Mouse (Mus musculus) hindbrain, embryonic 10.5 days (tissue): ENCODE results near the gene Cep350. TPM values are rescaled to one million over a fixed set of nuclear protein-coding genes. Genes with fewer than 3 reads are reported as not detected.

Experiments used
- DNase-seq: peaks from one replicate; pipeline ENCODE4 v3.0.0-alpha.2; 2017; ENCODE audit warnings: low spot score
- H3K27ac ChIP-seq: fragments of 300-500 bp; sonication (generic); 2 replicates; pipeline ENCODE4 v1.5.1; 2016; ENCODE audit warnings: mild to moderate bottlenecking, moderate library complexity
- H3K27me3 ChIP-seq: fragments of 300-500 bp; sonication (generic); 2 replicates; pipeline ENCODE4 v1.6.1; 2016; ENCODE audit warnings: mild to moderate bottlenecking; ENCODE audit not compliant: poor library complexity, insufficient read depth, severe bottlenecking
- H3K36me3 ChIP-seq: fragments of 300-500 bp; sonication (generic); 2 replicates; pipeline ENCODE4 v1.6.1; 2016; ENCODE audit warnings: mild to moderate bottlenecking, moderate library complexity
- H3K4me1 ChIP-seq: fragments of 300-500 bp; sonication (generic); replicated peaks from 2 replicates; pipeline ENCODE4 v1.6.1; 2016; ENCODE audit warnings: mild to moderate bottlenecking
- H3K4me3 ChIP-seq: fragments of 300-500 bp; sonication (generic); 2 replicates; pipeline ENCODE4 v1.5.1; 2016; ENCODE audit warnings: mild to moderate bottlenecking, moderate library complexity
- H3K9me3 ChIP-seq: fragments of 300-500 bp; sonication (generic); 2 replicates; pipeline ENCODE4 v1.6.1; 2016; ENCODE audit warnings: mild to moderate bottlenecking, moderate library complexity
- WGBS: fragments of 180-500 bp; shearing (Covaris S2); methylation state at CpG from one replicate; pipeline ENCODE4 v1.1.7; 2016; 5-methylcytosine and 5-hydroxymethylcytosine counted together
- polyA plus RNA-seq: library from polyadenylated mRNA; unstranded; fragments of >200 nt; fragmentation: Nextera tagmentation; extraction: Ambion mirVana; gene quantifications from 2 replicates; pipeline ENCODE4 v1.2.1, GENCODE M21; 2016

The Cep350 gene
- 6.5 and 7.0 TPM in 2 replicates for polyA plus RNA-seq

DNA sequence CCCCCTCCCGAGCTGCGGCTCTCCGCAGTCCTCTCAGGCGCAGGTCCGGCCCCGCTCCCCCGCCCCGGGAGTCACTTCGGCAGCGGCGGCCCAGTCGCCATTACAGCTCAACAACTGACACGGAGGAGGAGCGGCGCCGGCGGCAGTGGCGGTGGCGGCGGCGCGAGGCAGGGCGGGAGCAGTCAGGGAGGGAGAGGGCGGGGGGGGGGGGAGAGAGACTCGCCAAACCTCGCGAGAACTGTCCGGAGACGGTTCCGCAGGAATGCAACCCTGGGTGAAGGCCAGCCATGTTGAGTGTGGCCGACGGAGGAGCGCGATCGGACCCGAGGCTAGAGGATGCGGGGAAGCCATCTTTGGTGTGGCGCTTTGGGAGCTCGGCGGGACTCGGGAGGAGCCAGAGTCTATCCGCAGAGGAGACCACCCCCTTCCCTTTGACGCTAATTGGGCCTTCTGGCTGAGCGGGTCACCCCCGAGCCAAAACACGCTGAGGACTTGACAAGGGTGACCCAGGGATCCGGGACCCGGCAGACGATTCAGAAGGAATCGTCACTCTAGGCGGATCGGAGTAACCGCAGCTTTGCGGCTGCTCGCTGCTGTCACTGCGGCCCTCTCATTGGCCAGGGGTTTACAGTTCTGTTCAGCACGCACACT, at the start of gene Cep350:
Gene Cep350, minus strand, starts transcription at position 188 of the 651 bp plus-strand sequence.
- H3K4me3 ChIP-seq = peak within 1 kb of the TSS; percentile 87
- WGBS = under 1% methylated on average over 48 of the region's 57 CpGs
- H3K4me1 ChIP-seq = peaks cover 31% of the 10 kb centered on the region
- H3K27me3 ChIP-seq = no peaks in the 10 kb centered on the region; the same call in 1 of the 2 replicates
- peak; percentile 99 for DNase-seq
- no peaks in the 10 kb centered on the region for H3K36me3 ChIP-seq
- H3K27ac ChIP-seq = peak within 1 kb of the TSS; percentile 96
- H3K9me3 ChIP-seq = no peaks in the 10 kb centered on the region

DNA sequence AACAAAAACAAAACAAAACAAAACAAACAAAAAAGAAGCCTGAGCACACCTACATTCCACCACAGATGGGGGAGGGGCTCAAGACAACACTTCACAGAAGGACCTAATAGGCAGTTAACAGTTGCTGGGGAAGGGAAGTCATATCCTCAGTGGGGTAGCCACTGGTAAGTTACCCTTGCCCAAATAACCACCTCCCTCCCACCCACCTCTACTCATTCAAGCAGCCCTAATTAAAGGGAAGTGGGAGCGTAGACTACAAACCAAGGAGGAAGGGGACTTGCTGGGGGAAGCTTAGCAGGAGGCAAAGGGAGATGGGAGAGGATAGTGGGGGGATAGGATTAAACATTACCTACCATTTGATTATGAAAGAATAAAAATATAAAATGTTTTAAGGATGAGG, 47.3 kb upstream of the Cep350 start:
- 92% methylated on average over 1 of the region's 1 CpGs for WGBS
- no peak overlapping the region for H3K27ac ChIP-seq
- H3K4me3 ChIP-seq = no peak overlapping the region
- H3K36me3 ChIP-seq = peaks cover 81% of the 10 kb centered on the region
- H3K4me1 ChIP-seq = no peaks in the 10 kb centered on the region
- no peak for DNase-seq
- H3K27me3 ChIP-seq = no peaks in the 10 kb centered on the region
- no peaks in the 10 kb centered on the region for H3K9me3 ChIP-seq

DNA sequence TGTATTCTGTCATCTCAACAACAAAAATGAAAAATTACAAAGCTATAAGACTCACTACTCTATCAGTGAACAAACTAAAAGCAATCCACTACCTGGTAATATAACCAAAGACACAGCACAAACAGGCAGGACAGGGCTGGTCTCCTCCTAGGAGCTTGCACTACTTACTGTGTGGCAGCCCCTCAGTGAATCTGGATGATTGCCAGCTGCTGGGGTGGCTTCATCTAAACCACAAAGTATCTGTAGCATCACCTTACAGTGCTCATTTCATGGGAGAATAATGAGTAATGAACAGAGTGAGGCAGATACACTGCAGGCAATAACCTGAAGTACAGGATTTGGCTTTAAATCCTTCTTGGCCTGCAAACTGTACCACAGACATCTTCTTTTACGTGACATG, 46.7 kb upstream of the Cep350 start:
- WGBS = 90% methylated on average over 1 of the region's 1 CpGs

DNA sequence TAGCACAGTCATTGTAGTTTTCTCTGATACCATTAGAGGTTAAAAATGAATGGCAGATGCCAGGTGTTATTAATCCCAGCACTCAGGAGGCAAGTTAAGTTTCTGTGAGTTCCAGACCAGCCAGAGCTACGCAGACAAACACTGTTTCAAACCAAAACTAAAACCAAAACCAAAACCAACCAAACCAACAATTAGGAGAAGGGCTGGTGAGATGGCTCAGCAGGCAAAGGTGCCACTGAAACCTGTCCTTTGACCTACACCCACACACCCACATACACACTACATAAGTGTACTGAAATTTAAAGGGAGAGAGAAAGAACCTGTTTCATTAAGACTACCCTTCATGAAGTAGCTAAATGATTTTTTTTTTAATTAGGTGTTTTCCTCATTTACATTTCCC, 35.9 kb upstream of the Cep350 start:
- 98% methylated on average over 1 of the region's 1 CpGs for WGBS
- Histone ChIP-seq H3K27ac (no peak overlapping the region), H3K36me3 (peaks cover 85% of the 10 kb centered on the region), H3K4me3 (no peak overlapping the region), H3K9me3 (no peaks in the 10 kb centered on the region), H3K27me3 (no peaks in the 10 kb centered on the region), H3K4me1 (no peaks in the 10 kb centered on the region)
- no peak for DNase-seq

More for the DNA sequence above, 46.7 kb upstream of the Cep350 start:
- no peak overlapping the region for H3K4me3 ChIP-seq
- no peaks in the 10 kb centered on the region for H3K27me3 ChIP-seq
- no peaks in the 10 kb centered on the region for H3K4me1 ChIP-seq
- DNase-seq = no peak
- H3K27ac ChIP-seq = no peak overlapping the region
- H3K9me3 ChIP-seq = no peaks in the 10 kb centered on the region
- H3K36me3 ChIP-seq = peaks cover 82% of the 10 kb centered on the region

DNA sequence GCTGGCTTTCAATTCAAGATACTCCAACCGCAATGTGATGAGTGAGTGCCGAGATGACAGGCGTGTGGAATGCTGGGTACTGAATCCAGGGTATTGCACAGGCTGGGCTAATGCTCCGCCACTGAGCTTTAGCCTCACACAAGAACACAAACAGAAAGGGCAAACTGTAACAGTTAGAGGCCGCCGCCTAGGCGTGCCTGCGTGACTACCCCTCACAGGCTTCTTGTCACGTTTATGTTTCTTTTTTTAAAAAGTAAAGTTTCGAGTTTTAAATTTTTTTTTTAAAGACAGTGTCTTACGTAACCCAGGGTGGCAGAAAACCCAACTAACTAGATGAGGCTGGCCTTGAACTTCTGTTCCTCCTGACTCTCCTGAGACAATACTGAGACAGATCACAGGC, 32.9 kb upstream of the Cep350 start:
- H3K27ac ChIP-seq = no peak overlapping the region
- 92% methylated on average over 11 of the region's 11 CpGs for WGBS
- peaks cover 69% of the 10 kb centered on the region for H3K36me3 ChIP-seq
- H3K4me3 ChIP-seq = no peak overlapping the region
- H3K9me3 ChIP-seq = no peaks in the 10 kb centered on the region
- no peaks in the 10 kb centered on the region for H3K4me1 ChIP-seq
- DNase-seq = no peak
- H3K27me3 ChIP-seq = no peaks in the 10 kb centered on the region

DNA sequence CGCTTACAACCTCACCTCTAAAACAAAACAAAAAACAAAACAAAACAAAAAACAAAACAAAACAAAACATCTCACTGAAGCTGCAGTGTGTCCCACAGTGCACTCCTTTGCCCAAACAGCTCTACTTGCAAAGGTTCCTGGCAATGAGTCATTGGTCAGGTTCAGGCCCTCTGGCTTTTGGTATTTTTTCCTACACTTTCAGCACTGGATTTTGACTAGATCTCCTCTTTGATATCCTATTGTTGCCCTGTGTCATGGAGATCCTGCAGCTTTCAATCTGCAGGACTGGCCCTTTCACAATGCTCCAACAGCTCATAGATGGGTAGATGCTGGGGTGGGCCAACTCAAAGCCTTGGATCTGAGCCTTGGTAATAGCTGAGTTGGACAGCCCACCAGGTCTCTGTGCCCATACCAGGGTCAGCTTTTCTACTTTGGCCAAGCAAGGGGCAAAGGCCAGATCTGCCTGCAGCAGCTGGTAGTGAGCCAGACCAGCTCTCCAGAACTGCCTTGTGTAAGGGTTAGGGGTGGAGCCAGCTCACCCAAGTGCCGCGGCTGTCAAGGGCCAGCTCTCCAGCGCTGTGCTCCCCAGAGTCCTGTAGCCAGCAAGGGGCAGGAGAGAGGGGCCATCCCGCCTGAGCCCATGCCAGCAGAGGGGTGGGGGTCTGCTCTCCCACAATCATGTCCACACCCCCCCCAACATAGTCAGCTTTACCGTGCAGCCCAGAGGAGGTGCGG, 30.3 kb upstream of the Cep350 start:
- Histone ChIP-seq H3K4me1 (no peaks in the 10 kb centered on the region), H3K9me3 (no peaks in the 10 kb centered on the region), H3K36me3 (peaks cover 47% of the 10 kb centered on the region), H3K27me3 (no peaks in the 10 kb centered on the region), H3K27ac (no peak overlapping the region), H3K4me3 (no peak overlapping the region)
- no peak for DNase-seq
- WGBS = 89% methylated on average over 7 of the region's 7 CpGs

DNA sequence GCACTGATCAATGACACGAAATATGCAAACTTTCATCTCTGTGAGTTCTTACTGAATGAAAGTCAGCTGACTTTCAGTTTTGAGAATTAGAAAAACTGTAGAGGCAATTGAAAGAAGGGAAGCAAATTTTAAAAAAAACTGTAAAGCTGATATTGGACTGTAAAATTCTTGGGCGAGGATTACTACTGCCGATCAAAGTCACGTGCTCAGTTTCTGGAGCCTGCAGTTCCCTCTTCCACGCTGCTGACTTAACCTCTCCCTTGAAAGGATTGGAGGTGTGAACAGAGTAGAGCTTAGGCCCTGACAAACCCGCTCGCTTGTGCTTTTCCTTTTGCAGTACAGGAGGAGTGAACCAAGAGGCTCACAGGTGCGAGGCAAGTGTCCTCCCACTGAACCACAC, 29.3 kb upstream of the Cep350 start:
- DNase-seq = no peak
- Histone ChIP-seq H3K9me3 (no peaks in the 10 kb centered on the region), H3K27ac (no peak overlapping the region), H3K36me3 (peaks cover 39% of the 10 kb centered on the region), H3K4me3 (no peak overlapping the region), H3K4me1 (no peaks in the 10 kb centered on the region), H3K27me3 (no peaks in the 10 kb centered on the region)
- WGBS = 92% methylated on average over 8 of the region's 8 CpGs

DNA sequence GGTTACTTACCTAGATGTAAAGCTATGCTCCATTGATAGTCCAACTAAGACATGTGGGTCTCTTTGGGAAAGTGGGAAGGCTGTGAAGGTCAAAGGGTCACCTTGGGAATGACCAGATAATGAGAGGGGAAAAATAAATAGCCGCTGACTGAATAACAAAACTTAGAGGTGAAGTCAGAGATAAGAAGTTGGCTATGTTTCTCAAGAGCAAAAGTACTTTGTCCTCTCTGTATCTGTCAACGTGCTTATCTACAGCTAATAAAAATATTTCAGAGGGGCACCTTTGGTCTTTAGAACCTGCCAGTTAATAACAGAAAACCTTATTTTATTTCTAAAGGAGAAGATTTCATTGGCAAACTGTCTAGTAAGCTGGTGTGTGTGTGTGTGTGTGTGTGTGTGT, 22.6 kb upstream of the Cep350 start:
- no peak overlapping the region for H3K27ac ChIP-seq
- H3K4me1 ChIP-seq = no peaks in the 10 kb centered on the region
- no peaks in the 10 kb centered on the region for H3K9me3 ChIP-seq
- 84% methylated on average over 2 of the region's 2 CpGs for WGBS
- no peak for DNase-seq
- H3K36me3 ChIP-seq = no peaks in the 10 kb centered on the region
- no peaks in the 10 kb centered on the region for H3K27me3 ChIP-seq
- H3K4me3 ChIP-seq = no peak overlapping the region

DNA sequence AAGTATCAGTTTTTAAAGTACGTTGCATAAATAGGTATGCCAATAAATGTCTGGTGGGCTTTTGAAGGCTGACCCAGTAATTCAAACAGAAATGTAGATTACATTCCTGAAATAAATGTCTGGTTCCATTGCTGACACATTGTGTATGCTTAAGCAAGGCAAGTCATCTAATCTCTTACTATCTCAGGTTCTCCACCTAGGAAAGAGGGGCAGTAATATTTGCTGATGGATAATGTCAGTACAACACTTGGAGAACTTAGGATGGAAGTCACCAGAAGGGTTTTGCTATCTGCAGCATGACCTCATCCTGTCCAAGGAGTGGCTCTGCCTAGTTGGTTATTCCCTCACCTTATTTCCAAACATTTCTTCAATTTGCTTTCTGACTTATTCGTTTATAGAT, 21.5 kb upstream of the Cep350 start:
- DNase-seq = no peak
- no peaks in the 10 kb centered on the region for H3K9me3 ChIP-seq
- H3K4me1 ChIP-seq = no peaks in the 10 kb centered on the region
- WGBS = 89% methylated on average over 2 of the region's 2 CpGs
- H3K27ac ChIP-seq = no peak overlapping the region
- H3K27me3 ChIP-seq = no peaks in the 10 kb centered on the region
- H3K4me3 ChIP-seq = no peak overlapping the region
- H3K36me3 ChIP-seq = no peaks in the 10 kb centered on the region

DNA sequence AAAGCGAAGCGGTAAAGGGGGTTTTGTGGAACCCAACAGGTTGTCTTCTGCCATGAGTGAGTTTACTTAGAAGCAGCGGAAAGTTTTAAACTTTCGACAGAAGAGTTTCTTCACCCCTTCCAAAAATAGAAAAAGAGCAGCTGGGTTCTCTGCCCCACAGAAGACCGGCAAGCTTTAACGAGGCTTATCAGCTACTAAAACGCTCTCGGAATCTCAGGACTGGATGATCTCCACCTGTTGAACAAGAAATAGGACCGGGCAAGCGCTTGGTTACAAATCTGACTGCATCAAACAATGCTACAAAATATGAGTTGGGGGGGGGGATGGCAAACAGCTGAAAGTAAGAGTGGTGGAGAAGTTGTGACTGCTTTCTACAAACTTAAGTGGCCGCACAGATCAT, 17.3 kb upstream of the Cep350 start:
- 89% methylated on average over 11 of the region's 11 CpGs for WGBS
- H3K36me3 ChIP-seq = no peaks in the 10 kb centered on the region

DNA sequence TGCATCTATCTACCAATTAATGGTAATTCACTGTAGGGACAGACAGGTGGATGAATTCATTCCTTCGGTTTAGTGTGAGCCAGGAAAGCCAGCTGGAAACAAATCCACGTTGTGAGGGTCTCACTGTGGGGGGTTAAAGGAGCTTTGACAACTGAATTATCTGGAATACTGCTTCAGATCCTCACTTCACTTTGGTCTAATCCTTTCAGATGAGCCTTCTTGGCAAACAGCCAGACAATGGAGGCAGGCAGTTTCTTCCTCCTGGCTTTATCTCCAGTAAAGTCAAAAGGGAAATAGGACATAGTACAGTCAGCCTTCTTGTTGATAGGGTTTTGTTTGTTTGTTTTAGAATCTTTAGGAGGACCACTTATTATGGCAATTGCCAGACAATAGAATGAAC, 16.3 kb upstream of the Cep350 start:
- Histone ChIP-seq H3K27me3 (no peaks in the 10 kb centered on the region), H3K4me3 (no peak overlapping the region), H3K27ac (no peak overlapping the region), H3K9me3 (no peaks in the 10 kb centered on the region), H3K4me1 (no peaks in the 10 kb centered on the region), H3K36me3 (no peaks in the 10 kb centered on the region)
- 23% methylated on average over 2 of the region's 2 CpGs for WGBS
- DNase-seq = no peak

More for the DNA sequence above, 17.3 kb upstream of the Cep350 start:
- no peak for DNase-seq
- H3K27ac ChIP-seq = no peak overlapping the region
- H3K4me3 ChIP-seq = no peak overlapping the region
- no peaks in the 10 kb centered on the region for H3K9me3 ChIP-seq
- no peaks in the 10 kb centered on the region for H3K27me3 ChIP-seq
- no peaks in the 10 kb centered on the region for H3K4me1 ChIP-seq

DNA sequence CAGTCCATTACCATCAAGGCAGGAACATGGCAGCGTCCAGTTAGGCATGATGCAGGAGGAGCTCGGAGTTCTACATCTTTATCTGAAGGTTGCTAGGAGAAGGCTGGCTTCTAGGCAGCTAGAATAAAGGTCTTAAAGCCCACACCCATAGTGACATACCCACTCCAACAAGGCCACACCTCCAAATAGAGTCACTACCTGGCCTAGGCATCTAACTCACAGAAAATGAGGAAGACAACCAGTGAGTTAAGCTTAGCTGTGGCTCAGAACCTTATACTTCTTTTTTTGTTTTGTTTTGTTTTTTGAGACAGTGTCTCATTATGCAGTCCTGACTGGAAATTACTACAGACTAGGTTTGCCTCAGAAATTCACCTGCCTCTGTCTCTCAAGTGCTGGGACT, 14.6 kb upstream of the Cep350 start:
- Histone ChIP-seq H3K27me3 (no peaks in the 10 kb centered on the region), H3K27ac (no peak overlapping the region), H3K36me3 (no peaks in the 10 kb centered on the region), H3K9me3 (no peaks in the 10 kb centered on the region), H3K4me3 (no peak overlapping the region), H3K4me1 (no peaks in the 10 kb centered on the region)
- WGBS = 87% methylated on average over 2 of the region's 2 CpGs
- DNase-seq = no peak

DNA sequence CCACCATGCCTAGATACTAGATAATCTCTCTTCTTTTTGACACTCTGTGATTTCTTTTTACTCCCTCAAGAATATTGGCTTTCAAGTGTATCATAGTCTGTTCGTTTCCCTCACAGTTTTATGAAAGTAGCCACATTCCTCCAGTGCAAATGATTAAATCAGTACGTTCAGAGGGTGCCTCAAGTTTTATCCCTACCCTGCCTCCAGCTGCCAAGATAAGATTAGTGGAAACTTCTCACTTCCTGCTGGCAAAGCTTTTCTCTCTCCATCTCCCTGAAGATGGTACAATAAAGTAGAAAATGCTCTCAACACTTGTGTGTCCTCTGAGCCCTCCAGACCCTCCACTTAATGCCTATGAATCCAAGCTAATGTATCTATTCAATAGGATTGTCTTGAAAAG, 1.9 kb upstream of the Cep350 start:
- H3K4me1 ChIP-seq = peaks cover 31% of the 10 kb centered on the region
- no peak overlapping the region for H3K4me3 ChIP-seq
- H3K9me3 ChIP-seq = no peaks in the 10 kb centered on the region
- DNase-seq = no peak
- WGBS = 74% methylated on average over 2 of the region's 2 CpGs
- no peaks in the 10 kb centered on the region for H3K36me3 ChIP-seq
- no peaks in the 10 kb centered on the region; the same call in 1 of the 2 replicates for H3K27me3 ChIP-seq
- H3K27ac ChIP-seq = no peak overlapping the region
